Mouse (Mus musculus) spleen, adult 2 months (tissue): Measurements from ENCODE around the gene Akap12. TPM values are rescaled to one million over a fixed set of nuclear protein-coding genes. Genes with fewer than 3 reads are reported as not detected.

Experiments
- DNase-seq, 2 experiments: peaks; one replicate each; pipeline versions ENCODE4 v3.0.0 to v3.0.0-alpha.2; 2012 to 2021; ENCODE audit warnings: low spot score in 2 of 2, low read depth in 1 of 2
- H3K27ac ChIP-seq: fragments of 200-500 bp; 2 replicates; pipeline ENCODE4 v1.5.1; 2012; ENCODE audit warnings: low read length, inconsistent platforms; ENCODE audit not compliant: insufficient read depth
- H3K27me3 ChIP-seq: fragments of 200-500 bp; 2 replicates; pipeline ENCODE4 v1.6.1; 2012; ENCODE audit warnings: mild to moderate bottlenecking, moderate library complexity, low read length, inconsistent platforms; ENCODE audit not compliant: control insufficient read depth, insufficient read depth
- H3K36me3 ChIP-seq: fragments of 200-500 bp; 2 replicates; pipeline ENCODE4 v1.6.1; 2012; ENCODE audit warnings: mild to moderate bottlenecking, low read length, inconsistent platforms; ENCODE audit not compliant: control insufficient read depth, insufficient read depth
- H3K4me1 ChIP-seq: fragments of 200-500 bp; 2 replicates; pipeline ENCODE4 v1.6.1; 2011; ENCODE audit warnings: inconsistent platforms; ENCODE audit not compliant: control insufficient read depth, insufficient read depth, insufficient read length
- H3K4me3 ChIP-seq: fragments of 200-500 bp; 2 replicates; pipeline ENCODE4 v1.5.1; 2011; ENCODE audit warnings: mild to moderate bottlenecking, inconsistent platforms; ENCODE audit not compliant: insufficient read depth, insufficient read length; ENCODE audit errors: extremely low read depth
- CTCF ChIP-seq: fragments of 200-500 bp; IDR thresholded peaks from 2 replicates; pipeline ENCODE4 v1.5.1; 2011; ENCODE audit warnings: mild to moderate bottlenecking, inconsistent platforms; ENCODE audit not compliant: insufficient read depth, insufficient read length, insufficient replicate concordance; ENCODE audit errors: extremely low read depth
- POLR2A ChIP-seq: fragments of 200-500 bp; IDR thresholded peaks from 2 replicates; pipeline ENCODE4 v1.6.1; 2011; ENCODE audit warnings: low read depth, low read length, inconsistent platforms
- WGBS: fragments of 180-500 bp; shearing (Covaris S2); methylation state at CpG from one replicate; pipeline ENCODE4 v1.1.7; 2018; 5-methylcytosine and 5-hydroxymethylcytosine counted together
- polyA plus RNA-seq: library from polyadenylated mRNA; depleted of rRNA; stranded (reverse); fragments of >200 nt; gene quantifications from 2 replicates; pipeline ENCODE4 v1.2.3, GENCODE M21; 2012; rRNA removed

Akap12 gene
- polyA plus RNA-seq: 4.1 and 5.0 TPM in 2 replicates

GRCm38 (mm10) chr10:4266041-4266930, at the start of gene Akap12:
TSS of gene Akap12 (plus strand) at chr10:4266380.
- Histone ChIP-seq H3K4me1 (peaks cover 6% of the 10 kb centered on the region; the same call in 1 of the 2 replicates), H3K4me3 (peak within 1 kb of the TSS; percentile 69), H3K36me3 (no peaks in the 10 kb centered on the region), H3K27ac (peak within 1 kb of the TSS; percentile 21; the same call in 1 of the 2 replicates), H3K27me3 (no peaks in the 10 kb centered on the region)
- WGBS: 3% methylated on average over 54 of the region's 54 CpGs
- peak in 1 of 2 experiments; percentile 34 for DNase-seq
- TF ChIP-seq CTCF (no peak), POLR2A (no peak)

DNA sequence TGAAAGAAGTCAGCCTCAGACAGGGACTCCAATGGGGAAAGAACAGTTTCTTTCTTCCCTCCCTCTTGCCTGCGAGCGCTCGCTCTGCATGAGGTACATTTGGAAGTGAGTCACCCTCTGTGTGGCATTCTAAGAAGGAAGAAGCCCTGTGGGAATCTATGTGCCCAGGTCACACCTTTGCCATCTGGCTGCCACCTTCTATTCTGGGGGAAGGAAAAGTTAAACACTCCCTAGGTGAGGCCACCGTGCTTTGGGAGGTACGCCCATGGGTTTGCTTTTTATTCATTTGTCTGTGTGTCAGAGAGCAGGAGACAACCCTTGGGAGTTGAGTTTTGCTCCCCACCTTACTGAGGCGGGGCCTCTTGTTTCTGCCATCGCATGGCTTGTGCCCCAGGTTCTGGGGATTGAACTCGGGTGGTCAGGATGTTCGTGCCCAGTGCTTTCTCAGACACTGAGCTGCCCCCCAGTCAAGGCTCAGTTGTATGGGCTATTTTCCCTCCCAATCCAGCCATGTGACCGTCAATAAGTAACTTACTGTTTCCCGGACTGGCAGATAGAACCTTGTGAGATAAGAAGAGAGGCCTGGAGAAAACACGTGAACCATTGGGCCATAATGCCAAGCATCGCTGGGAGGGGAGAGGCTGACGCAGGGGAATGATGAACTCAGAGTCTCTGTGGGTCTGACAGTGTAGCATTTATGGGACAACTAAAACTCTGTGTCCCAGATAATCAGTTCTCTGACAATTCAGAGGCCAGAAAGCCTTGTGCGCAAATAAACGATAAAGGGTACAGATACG, 35.4 kb upstream of the Akap12 start:
- Histone ChIP-seq H3K36me3 (no peaks in the 10 kb centered on the region), H3K4me3 (no peak overlapping the region), H3K27me3 (no peaks in the 10 kb centered on the region), H3K27ac (no peak overlapping the region), H3K4me1 (no peaks in the 10 kb centered on the region)
- DNase-seq: no peak
- 95% methylated on average over 17 of the region's 17 CpGs for WGBS
- TF ChIP-seq CTCF (no peak), POLR2A (no peak)

DNA sequence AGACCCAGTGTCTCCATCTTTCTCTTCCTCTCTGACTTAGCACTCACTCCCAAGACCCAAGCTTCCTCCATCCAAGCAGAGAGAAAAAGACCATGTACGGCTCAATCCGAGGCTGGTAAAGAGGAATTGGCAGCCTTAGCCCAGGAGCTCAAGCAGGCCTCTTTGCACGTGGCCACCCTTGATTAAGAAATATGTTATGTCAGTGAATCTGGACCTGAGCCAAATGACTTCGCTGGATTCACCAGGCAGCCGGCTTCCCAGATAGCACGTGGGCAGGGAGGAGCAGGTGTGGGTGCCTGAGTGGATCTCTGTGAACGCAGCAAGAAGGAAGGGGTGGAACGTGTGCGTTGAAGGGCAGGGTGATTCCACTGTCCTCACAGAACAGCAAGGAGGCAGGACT, 33.1 kb upstream of the Akap12 start:
- no peak for DNase-seq
- H3K36me3 ChIP-seq: no peaks in the 10 kb centered on the region
- TF ChIP-seq POLR2A: no peak
- no peak for TF ChIP-seq CTCF
- WGBS: 28% methylated on average over 9 of the region's 9 CpGs
- H3K27ac ChIP-seq: no peak overlapping the region
- H3K4me3 ChIP-seq: no peak overlapping the region
- no peaks in the 10 kb centered on the region for H3K27me3 ChIP-seq
- H3K4me1 ChIP-seq: no peaks in the 10 kb centered on the region

- H3K36me3 ChIP-seq: no peaks in the 10 kb centered on the region
- no peak for TF ChIP-seq POLR2A
- TF ChIP-seq CTCF: no peak
- DNase-seq: no peak
- no peaks in the 10 kb centered on the region for H3K27me3 ChIP-seq
- no peak overlapping the region for H3K27ac ChIP-seq
- 74% methylated on average over 5 of the region's 5 CpGs for WGBS
- no peak overlapping the region for H3K4me3 ChIP-seq
- no peaks in the 10 kb centered on the region for H3K4me1 ChIP-seq
Measured at GRCm38 (mm10) chr10:4239794-4240574, 26.2 kb upstream of the Akap12 start.

DNA sequence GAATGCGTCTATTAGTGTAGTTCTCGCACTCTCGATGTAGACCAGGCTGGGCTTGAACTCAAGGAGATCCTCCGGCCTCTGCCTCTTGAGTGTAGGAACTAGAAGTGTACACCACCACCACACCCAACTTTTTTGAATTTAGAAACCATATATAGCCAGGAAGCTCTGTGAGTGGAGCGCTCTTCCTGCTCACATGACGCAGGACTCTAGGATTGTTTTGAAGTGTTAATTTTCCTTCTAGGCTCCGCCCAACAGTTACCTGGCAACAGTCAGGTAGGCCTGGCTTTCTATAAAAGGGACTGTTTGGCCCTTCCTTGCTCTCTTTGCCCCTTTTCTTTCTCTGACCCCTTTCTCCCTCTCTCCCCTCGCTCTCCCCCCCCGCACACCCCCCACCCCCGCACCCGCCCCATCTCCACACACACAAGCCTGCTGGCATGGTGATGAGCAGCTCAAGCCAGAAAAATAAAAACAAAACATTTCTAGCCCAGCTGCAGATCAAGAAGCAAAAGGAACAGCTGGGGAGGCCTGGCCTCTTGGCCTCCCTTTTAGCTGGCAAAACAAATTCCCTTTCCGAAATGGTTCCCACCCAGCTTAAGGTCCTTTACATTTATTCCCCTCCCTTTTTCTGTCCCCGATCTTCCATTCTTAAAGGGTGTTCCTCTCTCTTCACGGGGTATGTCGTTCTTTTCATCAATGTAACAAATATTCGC, 22.4 kb upstream of the Akap12 start:
- no peak for TF ChIP-seq CTCF
- no peak for TF ChIP-seq POLR2A
- Histone ChIP-seq H3K4me3 (no peak overlapping the region), H3K27me3 (no peaks in the 10 kb centered on the region), H3K4me1 (no peaks in the 10 kb centered on the region), H3K36me3 (no peaks in the 10 kb centered on the region), H3K27ac (no peak overlapping the region)
- DNase-seq: no peak
- 83% methylated on average over 16 of the region's 16 CpGs for WGBS

GRCm38 (mm10) chr10:4245812-4246211, 20.4 kb upstream of the Akap12 start:
- no peak for DNase-seq
- no peaks in the 10 kb centered on the region for H3K27me3 ChIP-seq
- no peaks in the 10 kb centered on the region; the same call in none of the 2 replicates for H3K4me1 ChIP-seq
- 87% methylated on average over 2 of the region's 2 CpGs for WGBS
- TF ChIP-seq POLR2A: no peak
- TF ChIP-seq CTCF: no peak
- no peaks in the 10 kb centered on the region for H3K36me3 ChIP-seq
- no peak overlapping the region for H3K27ac ChIP-seq
- no peak overlapping the region for H3K4me3 ChIP-seq
